Mouse (Mus musculus) lung, postnatal 4 days (tissue): ENCODE measurements at regions not wholly inside any gene's neighbourhood (a gene's known extent, or its start where the extent isn't known, plus 50 kb on each side); places are given as distances from the start of the nearest gene placed in this dataset.
"Not testable (repeated sequence)": the region's sequence is repeated elsewhere in the genome, so short reads cannot be mapped to it uniquely, and the experiment has no call there.

Experiments
- DNase-seq, 2 experiments: peaks; one replicate each; pipeline ENCODE4 v3.0.0; 2021

DNA sequence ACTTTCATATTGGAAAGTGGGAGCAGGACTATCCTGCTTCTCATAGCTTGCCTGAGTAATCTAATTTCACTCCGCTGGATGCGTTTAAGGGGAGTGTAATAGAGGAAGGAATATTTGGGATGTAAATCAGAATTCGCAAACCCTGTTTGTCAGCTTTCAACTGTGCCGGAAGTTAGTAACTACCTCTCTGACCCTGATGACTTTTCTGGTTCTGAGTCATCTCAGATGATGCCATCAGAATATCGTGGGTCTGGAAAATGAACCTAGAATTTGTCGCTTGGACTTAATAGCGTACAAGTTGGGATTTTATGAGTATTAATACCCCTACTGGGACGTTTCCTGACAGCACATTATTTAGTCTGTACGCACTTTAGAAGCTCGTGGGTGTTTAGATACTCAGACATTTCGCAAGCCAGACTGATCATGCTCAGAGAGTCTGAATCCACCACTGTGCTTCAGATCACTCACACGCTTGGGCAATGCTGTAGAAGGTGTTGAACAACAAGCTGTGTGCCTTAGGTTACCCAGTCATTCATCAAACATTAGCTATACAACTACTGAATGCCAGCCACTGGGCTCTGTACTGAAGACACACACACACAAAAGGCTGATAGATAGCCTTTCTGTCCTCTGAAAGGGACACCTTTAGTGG, 131.1 kb downstream of the Phlda1 start:
- no peak for DNase-seq

DNA sequence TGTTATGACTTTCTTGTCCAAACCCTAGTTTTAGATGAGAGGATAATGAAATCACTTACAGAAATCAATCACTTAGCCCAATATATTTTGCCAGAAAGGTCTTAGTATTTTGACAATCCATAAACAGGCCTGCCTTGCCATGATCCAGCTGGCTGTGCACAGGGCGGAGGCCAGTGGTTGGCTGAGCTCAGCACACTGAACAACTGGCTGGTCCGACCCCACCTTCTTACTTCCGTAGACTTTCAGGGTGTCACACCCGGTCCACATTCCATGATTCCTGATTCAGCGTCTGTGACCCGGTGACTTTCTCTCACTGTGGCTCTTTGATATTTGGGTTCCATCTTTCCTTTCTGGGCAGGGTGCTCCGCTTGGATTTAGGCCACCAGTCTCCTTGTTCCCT, 133.8 kb downstream of the Phlda1 start:
- peak; percentile 7 to 48 for DNase-seq

DNA sequence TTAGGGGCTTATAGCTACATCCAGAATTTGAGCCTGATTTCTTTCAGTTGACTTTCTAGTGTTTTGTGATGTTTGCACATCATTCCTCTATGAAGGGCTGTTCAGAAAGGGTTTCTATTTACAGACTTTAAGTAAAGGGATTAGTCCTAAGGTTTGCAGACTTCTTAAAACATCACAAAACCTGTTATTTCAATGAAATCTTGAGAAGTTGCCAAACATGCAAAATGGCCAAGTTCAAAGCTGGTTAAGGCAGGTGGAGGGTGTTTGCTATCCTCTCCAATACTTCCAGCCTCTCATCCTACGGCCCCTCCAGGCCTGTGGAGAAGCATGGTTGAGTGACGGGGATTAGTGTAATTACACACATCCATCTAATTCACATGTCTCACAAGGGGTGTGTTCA, 136.6 kb downstream of the Phlda1 start:
- DNase-seq: no peak

DNA sequence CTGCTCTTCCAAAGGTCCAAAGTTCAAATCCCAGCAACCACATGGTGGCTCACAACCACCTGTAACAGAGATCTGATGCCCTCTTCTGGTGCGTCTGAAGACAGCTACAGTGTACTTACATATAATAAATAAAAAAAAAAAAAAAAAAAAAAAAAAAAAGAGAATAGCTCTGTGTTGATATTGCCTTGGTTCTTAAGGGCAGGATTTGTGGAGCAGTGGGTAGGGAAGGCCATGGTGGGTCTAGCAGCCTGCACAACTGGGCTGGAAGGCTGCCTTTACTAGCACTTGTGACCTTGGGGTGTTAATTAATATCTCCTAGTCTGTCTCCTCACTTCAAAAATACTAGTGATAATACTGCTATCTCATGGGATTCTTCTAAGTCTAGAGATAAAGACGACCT, 147.7 kb downstream of the Phlda1 start:
- not testable (repeated sequence) for DNase-seq

DNA sequence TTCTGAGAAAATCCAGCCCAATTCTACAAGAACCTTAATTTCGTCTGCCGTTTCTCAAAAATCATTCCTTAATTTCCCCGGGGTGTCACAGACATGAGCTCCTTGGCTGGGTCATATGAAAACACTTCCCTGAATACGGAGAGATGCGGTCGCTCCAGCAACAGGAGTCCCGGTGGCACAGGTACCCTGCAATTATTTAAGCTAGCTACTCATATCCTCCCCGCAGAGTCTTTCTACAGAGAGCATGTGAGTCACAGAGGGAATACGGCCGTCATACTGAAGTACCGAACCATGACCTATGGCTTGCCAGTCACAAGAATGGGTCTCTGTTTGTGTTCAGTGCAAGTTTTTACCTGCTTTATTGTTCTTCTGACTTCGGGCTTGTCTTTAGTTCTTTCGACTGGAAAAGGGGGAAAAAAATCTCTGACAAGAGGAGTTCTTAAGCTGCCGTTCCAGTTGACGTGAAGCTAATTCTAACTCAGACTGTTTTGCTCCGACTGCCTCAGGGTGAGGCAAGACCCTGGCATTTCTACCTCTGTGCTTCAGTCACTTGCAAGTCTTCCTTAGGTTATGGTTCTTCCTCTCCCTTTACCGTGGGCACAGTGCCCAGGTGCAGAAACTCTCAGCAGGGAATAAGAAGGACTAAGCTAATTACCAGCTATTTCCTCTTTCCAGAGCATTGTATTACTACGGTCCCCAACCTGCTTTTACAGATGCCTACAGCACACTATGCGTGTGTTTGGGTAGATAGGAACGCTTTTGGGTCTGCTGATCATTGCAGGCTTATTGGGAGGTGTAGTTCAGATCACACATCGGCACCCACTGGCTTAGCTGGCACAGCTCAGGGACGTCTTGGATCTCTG, 148.5 kb downstream of the Phlda1 start:
- no peak for DNase-seq

DNA sequence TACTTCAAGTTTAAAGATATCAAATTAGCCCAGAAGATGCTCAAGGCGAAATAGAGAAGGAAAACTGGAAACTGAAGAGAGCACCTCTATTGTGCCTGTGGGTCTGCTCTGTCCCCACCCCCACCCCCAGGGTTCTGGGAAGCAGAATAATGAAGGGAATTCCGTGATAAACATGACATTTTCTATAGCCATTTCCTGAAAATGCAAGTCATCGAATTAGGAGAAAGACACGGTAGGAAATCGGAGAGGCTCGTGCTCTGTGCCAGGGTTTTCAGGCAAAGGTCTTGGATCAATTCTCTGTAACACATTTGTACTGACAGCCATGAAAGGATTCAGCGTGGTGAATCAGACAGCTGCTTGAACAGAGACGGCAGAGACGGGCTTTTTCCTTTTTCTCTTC, 152.7 kb downstream of the Phlda1 start:
- DNase-seq: no peak

DNA sequence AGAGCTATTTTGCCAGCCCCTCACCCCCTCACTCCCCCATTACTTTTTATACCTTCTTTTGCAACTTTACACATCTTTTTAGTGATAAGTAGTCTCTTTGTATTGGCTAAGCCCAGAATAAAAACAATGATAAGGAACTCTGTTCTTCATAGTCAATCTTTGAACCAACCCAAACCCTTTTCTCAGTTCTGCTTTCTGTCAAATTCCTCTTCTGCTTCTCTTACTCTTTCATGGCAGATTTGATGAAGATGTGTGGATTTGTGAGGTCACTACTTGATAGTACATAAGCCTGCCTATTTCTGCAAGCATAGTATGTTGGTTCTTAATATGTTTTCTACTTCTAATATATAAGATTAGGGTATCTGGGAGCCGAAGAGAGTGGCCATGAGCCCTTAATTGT, 156.6 kb downstream of the Phlda1 start:
- no peak for DNase-seq

DNA sequence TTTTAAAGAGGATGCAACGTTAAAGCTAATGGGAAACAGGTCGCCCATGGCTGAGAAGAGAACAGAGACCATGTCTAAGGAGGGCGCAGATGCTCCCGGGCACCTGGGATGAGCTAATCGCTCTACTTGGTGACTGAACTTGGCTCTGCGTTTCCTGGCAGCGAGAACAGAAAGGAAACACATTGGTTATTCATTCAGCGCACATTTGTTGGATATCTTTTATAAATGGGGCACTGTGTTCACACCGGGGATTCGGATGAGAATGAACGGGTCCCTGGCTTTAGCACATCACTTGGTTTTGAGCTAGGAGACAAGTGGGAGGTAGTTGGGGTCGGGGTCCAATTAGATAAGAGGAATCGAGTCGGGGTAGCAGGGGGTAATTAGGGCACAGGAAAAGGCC, 159.7 kb downstream of the Phlda1 start:
- DNase-seq: no peak

DNA sequence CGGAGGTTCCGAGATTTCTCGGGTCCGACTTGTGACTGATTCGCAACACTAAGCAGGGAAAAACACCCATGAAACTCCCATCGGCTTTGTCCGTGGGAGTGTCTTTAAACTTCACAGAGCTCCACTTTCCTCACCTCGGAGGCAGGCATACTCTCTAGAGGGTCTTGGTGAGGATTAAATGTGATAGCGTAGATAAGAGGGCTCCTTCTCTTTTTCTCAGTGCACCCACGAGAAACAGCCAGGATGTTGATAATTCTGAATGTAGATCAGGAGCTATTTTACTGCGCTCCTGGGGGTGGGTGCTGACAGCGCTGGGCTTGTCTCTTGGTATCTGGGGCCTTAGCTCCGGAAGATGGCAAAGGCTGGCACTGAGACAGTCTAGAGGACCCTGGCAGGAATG, 160.9 kb downstream of the Phlda1 start:
- no peak for DNase-seq

DNA sequence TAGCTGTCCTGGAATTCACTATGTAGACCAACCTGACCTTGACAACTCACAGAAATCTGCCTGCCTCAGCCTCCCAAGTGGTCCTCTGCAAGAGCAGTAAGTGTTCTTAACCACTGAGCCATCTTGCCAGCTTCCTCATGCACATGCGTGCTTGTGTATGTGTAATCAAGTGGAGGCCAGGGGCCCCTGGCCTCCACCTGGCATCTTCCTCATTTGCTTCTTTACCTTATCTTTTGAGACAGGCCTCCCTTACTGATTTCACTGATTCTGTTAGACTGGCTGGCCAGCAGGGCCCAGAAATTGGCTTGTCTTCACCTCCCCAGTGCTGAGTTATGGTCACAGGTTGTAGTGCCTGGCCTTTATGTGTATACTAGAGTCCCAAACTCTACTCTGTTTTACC, 162.6 kb downstream of the Phlda1 start:
- no peak for DNase-seq

DNA sequence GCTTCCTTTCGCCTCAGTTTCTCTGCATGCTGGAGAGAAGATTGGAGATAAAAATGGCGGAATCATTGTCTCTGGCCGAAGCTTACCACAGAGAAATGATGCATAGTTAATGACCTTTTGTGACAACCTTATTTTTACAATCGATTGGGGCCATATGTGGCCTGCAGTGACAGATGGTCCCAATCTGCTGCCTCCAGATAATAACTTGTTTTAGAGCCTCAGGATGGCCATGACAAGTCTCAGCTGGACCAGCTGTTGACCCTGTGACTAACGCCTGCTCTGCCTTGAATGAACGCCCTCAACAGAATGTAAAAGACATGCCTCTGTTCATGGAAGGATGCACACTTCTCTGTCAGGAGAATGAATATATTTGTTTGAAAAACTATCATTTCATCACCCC, 163.6 kb downstream of the Phlda1 start:
- peak; percentile 53 to 83 for DNase-seq

DNA sequence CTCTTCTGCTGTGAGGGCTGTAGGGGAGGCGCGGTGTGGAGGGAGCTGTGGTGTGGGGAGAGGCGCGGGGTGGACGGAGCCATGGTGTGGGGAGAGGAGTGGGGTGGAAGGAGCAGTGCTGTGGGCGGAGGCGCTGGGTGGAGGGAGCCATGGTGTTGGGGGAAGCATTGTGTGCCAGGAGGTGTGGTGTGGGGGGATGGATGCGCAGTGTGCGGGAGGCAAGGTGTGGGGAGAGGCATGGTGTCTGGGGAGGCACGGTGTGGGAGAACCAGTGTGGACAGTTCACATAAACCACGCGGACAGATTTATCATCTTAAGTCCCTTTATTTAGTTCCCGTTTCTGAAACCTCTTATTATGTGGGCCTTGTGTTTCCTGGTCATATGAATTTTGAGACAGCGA, 164.6 kb downstream of the Phlda1 start:
- DNase-seq: peak; percentile 37 to 58

DNA sequence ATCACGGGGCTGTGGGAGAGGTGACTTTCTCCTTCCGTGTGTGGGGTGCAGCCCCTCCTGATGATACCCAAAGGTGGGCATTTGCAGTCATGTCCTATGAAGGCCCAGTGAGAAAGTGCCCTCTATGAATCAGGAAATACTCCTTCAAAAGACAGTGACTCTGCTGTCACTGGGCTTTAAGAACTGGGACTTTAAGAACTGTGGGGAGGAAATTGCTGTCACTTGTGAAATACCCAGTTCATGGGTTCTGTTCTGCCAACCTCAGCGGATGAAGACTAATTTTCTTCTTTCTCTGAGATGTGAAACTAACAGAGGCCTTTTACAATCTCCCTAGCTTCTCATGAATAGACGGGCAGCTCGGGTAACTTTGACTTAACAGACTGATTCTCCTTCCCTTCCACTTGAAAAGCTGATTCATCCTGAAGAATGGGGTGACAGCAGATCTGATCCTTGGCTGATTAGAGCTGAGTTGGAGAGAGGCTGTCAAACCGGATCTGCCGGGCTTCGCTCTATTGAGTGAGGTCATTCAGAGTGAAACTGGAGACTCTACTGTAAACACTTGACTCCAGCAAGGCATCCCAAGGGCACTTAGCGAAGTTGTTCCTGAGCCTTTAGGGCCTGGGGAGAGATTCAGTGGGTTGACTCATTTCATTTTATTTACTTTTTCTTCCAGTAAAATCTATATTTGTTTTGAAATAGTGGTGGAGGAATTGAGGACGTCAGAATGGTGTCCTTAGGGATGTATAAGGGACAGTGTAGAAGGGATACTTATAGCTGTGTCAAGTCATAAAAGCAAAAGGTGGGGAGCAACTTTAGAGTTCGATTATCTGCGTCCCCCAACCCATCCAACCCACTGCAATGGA, 166.6 kb downstream of the Phlda1 start:
- peak; percentile 82 to 89 for DNase-seq

DNA sequence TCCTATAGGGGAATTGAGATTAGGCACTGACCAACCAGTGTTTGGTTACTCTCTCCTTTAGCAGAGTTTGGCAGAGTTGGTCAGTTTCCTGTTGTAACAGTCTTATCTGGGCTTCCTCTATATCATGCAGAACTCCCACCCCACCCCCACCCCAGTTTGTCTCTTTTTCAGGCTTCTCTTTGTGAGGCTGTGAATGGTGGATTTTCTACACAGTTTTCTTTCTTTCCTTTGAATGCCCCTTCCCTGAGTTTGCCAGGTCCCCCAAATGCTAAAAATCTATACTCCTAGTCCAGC, 167.2 kb downstream of the Phlda1 start:
- DNase-seq: no peak

DNA sequence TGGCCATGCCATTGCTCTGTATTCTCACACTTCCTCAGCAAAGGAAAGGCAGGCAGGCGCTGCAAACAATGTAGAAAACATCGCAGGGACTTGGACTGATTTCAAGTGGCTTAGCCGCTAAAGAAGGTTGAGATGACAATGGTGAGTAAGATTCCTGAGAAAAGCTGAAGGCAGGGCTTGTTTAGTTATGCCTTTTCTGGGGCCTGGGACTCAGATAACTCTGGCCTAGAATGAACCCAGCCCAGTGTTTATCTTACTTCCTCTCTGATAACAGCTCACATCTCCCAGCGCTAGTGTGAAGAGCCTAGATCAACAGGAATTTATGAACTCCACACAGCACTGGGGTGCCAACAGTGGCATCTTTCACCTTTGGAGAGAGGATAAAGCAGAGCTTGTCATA, 170.2 kb downstream of the Phlda1 start:
- DNase-seq: peak; percentile 41 to 42

DNA sequence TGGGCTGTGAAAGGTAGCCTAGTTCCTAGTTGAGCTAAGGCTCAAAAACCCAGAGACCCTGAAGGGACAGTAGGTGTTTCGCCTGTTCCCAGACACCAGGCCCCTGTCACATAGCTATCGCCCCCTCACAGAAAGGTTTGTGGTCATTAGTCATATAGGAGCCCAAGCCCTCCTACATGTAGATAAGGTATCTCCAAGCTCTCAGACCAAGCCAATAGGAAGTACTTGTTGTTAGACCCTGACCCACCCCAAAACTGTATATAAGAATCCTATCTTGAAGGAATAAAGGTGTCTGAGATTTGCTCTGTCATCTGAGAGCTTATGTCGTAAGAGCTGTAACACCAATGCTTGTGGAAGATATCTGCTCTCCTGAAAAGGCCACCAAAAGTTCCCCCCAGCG, 174.8 kb downstream of the Phlda1 start:
- no peak for DNase-seq

DNA sequence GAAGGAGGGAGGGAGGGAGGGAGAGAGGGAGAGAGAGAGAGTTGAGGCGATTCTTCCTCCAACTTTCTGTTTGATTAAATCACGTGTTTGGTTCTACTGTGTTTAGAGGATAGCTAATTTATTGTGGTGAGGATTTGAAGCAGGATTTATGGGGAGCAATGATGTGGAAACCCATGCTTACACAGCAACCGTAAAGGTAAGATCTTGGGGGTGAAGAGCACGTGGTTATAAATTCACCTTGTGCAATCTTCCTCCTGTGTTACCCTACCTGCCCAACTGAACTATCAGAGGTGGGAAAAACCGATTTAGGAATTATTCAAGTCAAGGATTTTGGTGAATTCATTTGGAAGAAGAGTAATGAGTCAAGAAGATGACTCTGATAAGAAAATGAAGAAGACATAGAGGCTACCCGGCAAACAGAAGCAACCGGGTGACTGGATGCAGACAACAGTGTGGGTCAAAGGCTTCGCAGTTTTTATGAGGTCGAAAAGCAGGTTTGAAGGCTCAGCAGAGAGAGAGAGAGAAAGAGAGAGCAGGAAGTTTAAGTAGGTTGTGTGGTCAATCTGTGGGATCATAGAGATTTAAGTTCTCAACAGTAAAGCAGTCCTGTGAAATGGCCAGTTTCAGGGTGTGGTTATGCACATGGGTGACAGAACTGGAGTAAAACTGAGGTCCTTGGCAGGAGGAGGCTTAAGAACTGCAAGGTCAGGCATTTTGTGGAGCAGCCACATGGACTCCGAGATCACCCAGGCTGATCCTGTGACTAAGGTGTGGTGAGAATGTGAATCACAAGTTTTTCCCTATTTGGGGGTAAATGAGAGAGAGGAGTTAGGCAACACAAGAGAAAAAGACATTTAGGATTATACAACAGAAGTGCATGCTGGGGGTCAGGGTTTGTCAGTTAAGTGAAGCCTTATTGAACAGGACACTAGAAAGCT, 178.6 kb downstream of the Phlda1 start:
- DNase-seq: no peak

DNA sequence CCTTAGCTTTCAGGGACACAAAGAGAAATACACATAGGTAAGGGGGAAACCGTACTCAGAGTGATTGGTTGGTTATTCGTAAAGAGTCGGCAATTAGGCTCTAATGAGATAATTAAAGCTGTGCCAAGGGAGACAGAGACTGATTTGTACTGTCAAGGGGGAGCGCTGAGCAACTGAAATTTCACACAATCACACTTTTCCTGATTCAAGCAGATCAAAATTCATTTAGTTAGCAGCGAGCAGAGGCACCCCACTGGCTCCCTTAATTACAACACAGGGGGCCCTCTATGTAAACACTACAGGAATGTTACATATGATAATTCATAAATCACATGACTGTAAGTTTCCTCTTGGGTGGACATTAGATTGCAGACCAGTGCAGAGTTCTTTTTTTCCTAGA, 180.5 kb downstream of the Phlda1 start:
- no peak for DNase-seq

DNA sequence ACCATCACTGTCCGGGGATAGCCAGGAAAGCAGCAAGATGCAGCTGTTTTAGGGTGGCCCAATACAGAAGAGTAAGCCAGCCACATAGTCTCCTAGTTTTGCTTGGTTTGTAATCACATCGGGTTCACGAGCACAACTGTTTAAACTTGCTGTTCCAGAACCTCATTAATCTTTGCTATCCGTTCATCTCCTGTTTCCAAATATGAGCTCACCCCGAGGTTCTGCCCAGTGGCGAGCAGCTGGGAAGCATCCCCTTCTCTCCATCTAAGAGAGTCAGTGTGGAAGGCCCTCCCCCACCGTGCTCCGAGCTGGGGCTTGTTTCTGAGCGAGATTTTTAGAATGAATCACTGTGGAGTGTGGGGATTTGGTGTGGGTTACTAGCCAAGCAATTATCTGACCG, 183.5 kb downstream of the Phlda1 start:
- DNase-seq: peak; percentile 74 to 92

DNA sequence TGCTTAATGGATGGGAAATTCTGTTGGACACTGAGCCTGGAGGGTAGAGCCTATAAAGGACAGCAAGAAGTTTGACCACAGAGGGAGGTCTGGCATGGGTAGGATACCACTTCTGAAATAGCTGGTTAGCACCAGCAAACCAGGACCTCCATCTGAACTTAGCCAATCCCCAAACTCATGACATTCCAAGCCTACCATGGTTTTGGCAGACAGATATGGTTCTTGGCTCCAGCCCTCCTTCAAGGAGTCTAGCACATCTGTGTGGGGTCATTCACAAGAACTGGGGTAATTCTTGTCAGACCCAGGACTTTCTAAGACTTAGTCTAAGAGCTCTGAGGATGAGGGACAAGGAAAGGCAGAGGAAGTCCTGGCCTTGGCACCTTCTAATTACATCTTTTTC, 187.7 kb downstream of the Phlda1 start:
- DNase-seq: no peak

DNA sequence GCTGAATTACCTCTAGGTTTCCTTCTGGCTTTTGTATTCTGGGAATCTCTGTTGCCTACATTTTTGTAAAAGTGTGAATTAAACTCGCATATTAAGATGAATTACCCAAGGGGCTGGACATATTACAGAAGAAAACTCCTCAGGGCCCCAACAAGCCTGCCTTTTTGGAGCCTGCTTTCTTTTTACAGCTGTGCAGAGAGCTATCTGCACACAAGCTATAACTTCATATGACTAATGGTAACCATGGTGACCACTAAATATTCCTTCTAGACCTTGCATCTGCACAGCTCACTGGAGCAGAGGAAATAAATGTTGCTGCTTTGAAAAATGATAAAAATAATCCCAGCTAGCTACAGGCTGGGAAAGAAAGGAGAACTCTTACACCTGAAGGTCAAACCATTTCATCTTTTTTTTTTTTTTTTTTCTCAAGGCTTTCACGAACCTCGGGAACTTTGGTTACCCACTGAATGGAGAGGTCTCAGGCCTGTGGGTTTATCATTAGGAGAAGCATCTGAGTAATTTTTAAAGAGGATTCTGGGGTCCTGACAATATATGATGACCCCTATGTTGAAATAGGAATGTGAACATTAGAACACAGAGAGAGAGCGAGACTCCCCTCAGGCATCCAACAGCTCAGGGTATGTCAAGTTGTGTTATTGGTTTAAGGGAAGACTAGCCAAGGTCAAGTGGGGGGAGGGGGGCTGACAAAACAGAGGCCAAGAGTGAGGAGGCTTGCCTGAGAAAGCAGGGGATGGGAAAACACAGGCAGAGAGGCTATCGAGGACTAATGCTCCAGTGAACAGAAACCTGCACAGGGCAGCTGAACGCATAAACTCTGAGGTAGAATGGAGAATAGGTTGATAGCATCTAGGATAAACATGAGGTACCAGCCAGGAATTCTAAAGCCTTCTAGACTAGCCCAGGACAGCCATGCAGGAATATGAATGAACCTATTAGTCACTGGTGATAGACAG, 188.4 kb downstream of the Phlda1 start:
- no peak for DNase-seq
